Mouse (Mus musculus) Muller cell, postnatal 12 days (primary cell): ENCODE measurements at regions not wholly inside any gene's neighbourhood (a gene's known extent, or its start where the extent isn't known, plus 50 kb on each side); places are given as distances from the start of the nearest gene placed in this dataset.
A peak's percentile ranks its signal among the peaks of the same experiment; 100 is the strongest.

Experiments used
- DNase-seq: peaks from one replicate; pipeline ENCODE4 v3.0.0-alpha.2; 2015; ENCODE audit errors: inconsistent ontology term

GRCm38 (mm10) chr5:49645781-49646180, 121.1 kb upstream of the Kcnip4 start:
- DNase-seq, result no peak

GRCm38 (mm10) chr5:49644606-49645005, 119.9 kb upstream of the Kcnip4 start:
- peak; percentile 18 for DNase-seq

GRCm38 (mm10) chr5:49642439-49642838, 117.7 kb upstream of the Kcnip4 start:
- peak; percentile 71 for DNase-seq

- peak; percentile 1 for DNase-seq
These were observed 116.6 kb upstream of the Kcnip4 start for GRCm38 (mm10) chr5:49641206-49641830.

GRCm38 (mm10) chr5:49639637-49640036, 114.9 kb upstream of the Kcnip4 start:
- DNase-seq, result no peak

GRCm38 (mm10) chr5:49620152-49620551, 95.4 kb upstream of the Kcnip4 start:
- DNase-seq, result no peak

- DNase-seq, result no peak
These were observed 82.1 kb upstream of the Kcnip4 start for GRCm38 (mm10) chr5:49606761-49607160.

GRCm38 (mm10) chr5:49580777-49581176, 56.1 kb upstream of the Kcnip4 start:
- DNase-seq, result peak; percentile 11

GRCm38 (mm10) chr5:49575901-49576300, 51.2 kb upstream of the Kcnip4 start:
- no peak for DNase-seq
